Mouse (Mus musculus): ENCODE data around the gene Znrf1.

GRCm38 (mm10) chr8:111547144-111547543, 11.2 kb downstream of the Znrf1 start:
- TF ChIP-seq CTCF (IDR thresholded peaks at IDR 0.05; ENCODE audit: low read depth) (no peak), EP300 (optimal IDR thresholded peaks at IDR 0.05) (no peak)

Measured in stomach, postnatal 0 days (tissue).